Mouse (Mus musculus) forebrain, embryonic 15.5 days (tissue): Measurements from ENCODE around the gene Chst8. TPM values are rescaled to one million over a fixed set of nuclear protein-coding genes. Genes with fewer than 3 reads are reported as not detected.

Experiments used
- ATAC-seq: fragments of 200-750 bp; cut with Nextera tagmentation; replicated peaks from 2 replicates; pipeline ENCODE4 v1.8.0; 2017; ENCODE audit warnings: mild to moderate bottlenecking, moderate TSS enrichment, moderate library complexity
- H3K27ac ChIP-seq: fragments of 300-500 bp; sonication (generic); replicated peaks from 2 replicates; pipeline ENCODE4 v1.5.1; 2015; ENCODE audit warnings: mild to moderate bottlenecking, inconsistent platforms
- H3K27me3 ChIP-seq: fragments of 300-500 bp; sonication (generic); 2 replicates; pipeline ENCODE4 v1.6.1; 2015; ENCODE audit warnings: inconsistent platforms
- H3K36me3 ChIP-seq: fragments of 300-500 bp; sonication (generic); 2 replicates; pipeline ENCODE4 v1.6.1; 2015; ENCODE audit warnings: mild to moderate bottlenecking, inconsistent platforms
- H3K4me1 ChIP-seq: fragments of 300-500 bp; sonication (generic); 2 replicates; pipeline ENCODE4 v1.6.1; 2015; ENCODE audit warnings: inconsistent platforms
- H3K4me2 ChIP-seq: fragments of 300-500 bp; sonication (generic); replicated peaks from 2 replicates; pipeline ENCODE4 v1.6.1; 2015; ENCODE audit warnings: mild to moderate bottlenecking, inconsistent platforms
- H3K4me3 ChIP-seq: fragments of 300-500 bp; sonication (generic); 2 replicates; pipeline ENCODE4 v1.5.1; 2015; ENCODE audit warnings: mild to moderate bottlenecking, inconsistent platforms
- H3K9ac ChIP-seq: fragments of 300-500 bp; sonication (generic); replicated peaks from 2 replicates; pipeline ENCODE4 v1.6.1; 2015; ENCODE audit warnings: mild to moderate bottlenecking, inconsistent platforms
- H3K9me3 ChIP-seq: fragments of 300-500 bp; sonication (generic); 2 replicates; pipeline ENCODE4 v1.6.1; 2016; ENCODE audit warnings: inconsistent platforms
- WGBS: fragments of 180-500 bp; shearing (Covaris S2); methylation state at CpG from one replicate; pipeline ENCODE4 v1.1.7; 2015; ENCODE audit warnings: mixed read lengths; 5-methylcytosine and 5-hydroxymethylcytosine counted together
- polyA plus RNA-seq: library from polyadenylated mRNA; unstranded; fragments of >200 nt; fragmentation: Nextera tagmentation; extraction: Ambion mirVana; gene quantifications from 2 replicates; pipeline ENCODE4 v1.2.1, GENCODE M21; 2015

Chst8 gene
- polyA plus RNA-seq, 1 experiment from 2014 or later: 9.6 TPM

DNA sequence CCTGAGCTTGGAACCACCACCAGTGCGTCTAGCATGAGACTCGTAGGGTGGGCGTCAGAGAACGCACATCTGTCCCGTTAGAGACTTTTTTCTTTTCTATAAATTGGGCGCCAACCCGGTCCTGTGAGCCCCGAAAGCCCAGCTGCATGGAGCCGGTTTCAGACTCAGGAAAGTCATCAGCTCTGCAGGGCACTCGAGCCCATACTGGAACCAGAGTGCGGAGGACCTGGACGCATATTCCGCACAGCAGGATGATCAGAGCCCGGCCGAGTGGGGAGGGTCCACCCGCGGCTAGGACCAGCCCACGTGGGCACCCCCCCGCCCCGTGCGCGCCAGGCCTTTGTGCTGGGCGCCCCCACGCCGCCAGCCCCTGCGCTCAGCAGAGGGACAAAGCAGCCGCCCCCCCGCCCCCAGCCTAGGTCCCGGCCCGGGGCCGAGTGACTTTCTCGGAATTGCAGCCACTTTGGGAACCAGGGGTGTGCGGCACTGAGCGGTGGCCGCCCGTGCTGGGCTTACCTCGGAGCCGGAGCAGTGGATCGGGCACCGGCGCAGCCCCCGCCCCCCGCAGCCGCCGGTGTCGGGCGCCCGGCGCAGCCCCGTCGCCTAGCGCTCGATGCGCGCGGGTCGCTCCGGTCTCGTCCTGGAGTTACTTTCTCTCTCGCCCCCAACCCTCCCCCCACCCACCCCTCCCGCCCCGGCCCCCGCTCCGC, 158.6 kb downstream of the Chst8 start:
- ATAC-seq: peak; percentile 51
- Histone ChIP-seq H3K27ac (peak overlapping the region; percentile 99), H3K9ac (peak overlapping the region; percentile 96), H3K4me1 (peaks cover 38% of the 10 kb centered on the region), H3K36me3 (peaks cover 10% of the 10 kb centered on the region), H3K4me2 (peak overlapping the region; percentile 91), H3K4me3 (peak overlapping the region; percentile 92), H3K27me3 (no peaks in the 10 kb centered on the region), H3K9me3 (no peaks in the 10 kb centered on the region)
- 1% methylated on average over 58 of the region's 64 CpGs for WGBS

DNA sequence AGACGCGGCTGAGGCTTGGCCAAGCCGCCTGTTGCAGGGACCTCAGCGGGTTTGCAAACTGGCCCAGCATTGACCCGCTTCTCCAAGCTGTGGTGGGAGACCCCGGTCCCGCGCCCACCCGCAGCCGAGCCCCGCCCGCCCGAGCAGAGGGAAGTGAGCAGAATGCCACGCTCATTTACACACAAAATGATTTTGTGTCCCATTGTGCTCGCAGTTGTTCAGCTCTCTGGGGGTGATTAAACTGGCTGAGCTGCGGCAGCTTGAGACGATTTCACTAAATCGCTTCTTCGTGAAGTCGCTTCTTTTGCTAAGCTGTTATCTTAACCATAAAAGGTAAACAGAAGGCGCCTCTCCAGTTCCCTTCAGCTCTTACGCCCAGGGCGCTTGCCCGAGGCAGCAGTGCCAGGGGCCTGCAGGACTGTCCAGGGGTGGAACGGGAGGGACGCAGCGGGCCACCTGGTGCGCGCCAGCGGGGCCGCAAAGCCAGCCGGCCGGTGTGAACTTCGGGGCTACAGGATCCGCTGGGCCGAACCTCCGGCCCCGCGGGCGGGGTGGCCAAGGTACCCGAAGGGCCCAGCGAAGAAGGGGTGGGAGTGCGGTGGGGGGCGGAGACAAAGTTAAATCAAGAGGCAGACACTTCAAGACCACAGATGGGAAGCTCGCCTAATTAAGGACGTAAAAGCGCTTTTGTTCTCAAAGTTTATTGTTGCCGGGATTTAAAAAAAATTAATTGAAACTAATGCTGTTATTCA, 159.6 kb downstream of the Chst8 start:
- H3K9me3 ChIP-seq: no peaks in the 10 kb centered on the region
- H3K4me3 ChIP-seq: peak overlapping the region; percentile 92
- under 1% methylated on average over 48 of the region's 48 CpGs for WGBS
- peak overlapping the region; percentile 99 for H3K27ac ChIP-seq
- peaks cover 18% of the 10 kb centered on the region for H3K36me3 ChIP-seq
- no peak for ATAC-seq
- H3K27me3 ChIP-seq: no peaks in the 10 kb centered on the region
- H3K4me2 ChIP-seq: peak overlapping the region; percentile 91
- H3K9ac ChIP-seq: peak overlapping the region; percentile 96
- H3K4me1 ChIP-seq: peaks cover 38% of the 10 kb centered on the region

DNA sequence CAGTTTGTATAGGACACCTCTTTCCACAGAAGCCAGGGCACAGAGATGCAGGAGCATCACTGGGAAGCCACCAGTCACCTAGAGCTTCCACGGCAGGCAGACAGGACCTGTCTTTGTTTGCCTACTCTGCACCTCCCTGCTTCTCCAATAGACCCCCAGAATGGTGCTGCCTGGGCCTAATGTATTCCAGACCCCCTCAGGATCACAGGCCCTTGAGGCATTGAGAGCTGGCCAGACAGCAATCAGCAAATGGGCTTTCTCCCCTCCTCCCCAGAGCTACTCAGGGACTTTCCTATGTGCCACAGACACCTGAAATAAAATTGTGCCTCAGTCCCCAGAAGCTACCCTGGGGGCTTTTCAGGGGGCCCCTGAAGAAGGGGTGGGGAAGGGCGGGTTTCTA, 161.1 kb downstream of the Chst8 start:
- H3K4me1 ChIP-seq: peaks cover 47% of the 10 kb centered on the region
- peak overlapping the region; percentile 27 for H3K9ac ChIP-seq
- H3K27ac ChIP-seq: peak overlapping the region; percentile 68

DNA sequence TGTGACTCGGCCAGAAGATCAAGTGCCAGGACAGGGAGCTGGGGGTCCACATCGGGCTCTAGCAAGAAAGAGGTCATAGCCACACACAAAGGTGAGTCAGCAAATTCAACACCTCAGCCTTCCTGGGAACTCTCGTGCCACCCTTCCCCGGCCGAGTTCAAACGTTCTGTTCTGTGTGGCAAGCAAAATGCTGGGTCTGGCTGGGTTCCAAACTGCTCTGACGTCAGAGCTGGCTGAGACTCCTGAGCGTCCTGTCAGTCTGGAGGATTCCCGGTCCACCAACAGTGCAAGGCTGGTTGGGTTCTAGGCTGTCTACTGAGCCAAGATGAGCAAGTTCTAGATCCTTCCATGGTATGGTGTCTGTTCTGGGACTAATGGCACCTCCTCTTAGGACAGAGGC, 165.5 kb downstream of the Chst8 start:
- Histone ChIP-seq H3K4me1 (peaks cover 28% of the 10 kb centered on the region), H3K9me3 (no peaks in the 10 kb centered on the region), H3K27me3 (no peaks in the 10 kb centered on the region), H3K4me2 (no peak overlapping the region), H3K36me3 (peaks cover 37% of the 10 kb centered on the region), H3K9ac (no peak overlapping the region), H3K27ac (no peak overlapping the region), H3K4me3 (no peak overlapping the region)
- 37% methylated on average over 9 of the region's 9 CpGs for WGBS
- ATAC-seq: no peak

More for the DNA sequence above, 161.1 kb downstream of the Chst8 start:
- ATAC-seq: no peak
- peaks cover 23% of the 10 kb centered on the region for H3K36me3 ChIP-seq
- H3K4me3 ChIP-seq: peak overlapping the region; percentile 92
- peak overlapping the region; percentile 91 for H3K4me2 ChIP-seq
- WGBS: 19% methylated on average over 2 of the region's 2 CpGs
- H3K27me3 ChIP-seq: no peaks in the 10 kb centered on the region
- no peaks in the 10 kb centered on the region for H3K9me3 ChIP-seq

DNA sequence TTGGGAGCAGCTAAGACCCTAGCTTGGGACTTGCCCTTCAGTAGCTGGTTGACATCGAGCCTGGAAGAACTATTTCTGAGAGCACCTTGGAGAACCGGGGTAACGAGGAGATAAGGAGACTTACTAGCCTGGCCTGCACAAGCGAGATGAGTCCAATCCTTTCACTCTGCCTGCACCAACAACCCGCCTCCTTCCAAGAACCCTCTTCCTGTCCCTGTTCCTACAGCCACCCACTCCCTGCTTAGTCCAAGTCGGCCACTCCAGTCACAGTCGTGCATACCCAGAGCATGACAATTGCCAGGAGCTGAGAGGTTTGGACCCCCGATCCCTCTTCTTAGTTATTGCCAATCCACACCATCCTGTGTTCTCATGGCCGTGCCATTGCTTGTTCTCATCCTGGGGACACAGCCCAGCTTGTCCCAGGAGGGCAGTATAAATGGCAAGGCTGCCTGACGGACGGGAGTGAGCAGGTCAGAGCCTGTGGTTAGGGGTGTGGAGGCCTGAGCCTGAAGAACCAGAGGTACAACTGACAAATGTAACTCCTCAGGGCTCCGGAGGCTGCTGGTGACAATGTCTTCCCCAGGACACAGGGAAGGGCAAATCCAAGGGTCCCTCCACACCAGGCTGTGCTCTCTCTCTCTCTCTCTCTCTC, 166.2 kb downstream of the Chst8 start:
- WGBS: 89% methylated on average over 12 of the region's 12 CpGs
- peaks cover 20% of the 10 kb centered on the region for H3K4me1 ChIP-seq
- peaks cover 41% of the 10 kb centered on the region for H3K36me3 ChIP-seq

DNA sequence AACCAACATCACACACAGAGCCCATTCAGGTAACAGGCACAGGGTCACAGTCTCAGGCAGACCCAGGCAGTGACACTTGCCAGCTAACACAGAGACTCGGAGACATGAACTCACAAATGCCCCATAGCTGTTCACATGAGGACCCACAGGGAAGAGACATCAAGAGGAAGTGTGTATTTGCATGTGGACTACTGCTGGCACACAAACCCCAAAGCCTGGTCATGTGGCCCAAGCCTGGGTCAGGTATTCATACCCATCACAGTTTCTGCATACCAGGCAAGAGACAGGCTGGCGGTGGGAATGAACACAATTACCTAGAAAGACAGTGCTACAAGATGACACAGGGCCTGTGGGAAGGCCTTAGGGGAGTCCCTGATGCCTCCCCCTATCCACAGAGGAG, 166.9 kb downstream of the Chst8 start:
- ATAC-seq: no peak
- Histone ChIP-seq H3K9ac (no peak overlapping the region), H3K4me2 (no peak overlapping the region), H3K4me1 (peaks cover 15% of the 10 kb centered on the region), H3K36me3 (peaks cover 47% of the 10 kb centered on the region), H3K4me3 (no peak overlapping the region), H3K27me3 (no peaks in the 10 kb centered on the region), H3K27ac (no peak overlapping the region), H3K9me3 (no peaks in the 10 kb centered on the region)
- 94% methylated on average over 2 of the region's 2 CpGs for WGBS

More for the DNA sequence above, 166.2 kb downstream of the Chst8 start:
- Histone ChIP-seq H3K27ac (no peak overlapping the region), H3K4me3 (no peak overlapping the region), H3K4me2 (no peak overlapping the region), H3K9me3 (no peaks in the 10 kb centered on the region), H3K27me3 (no peaks in the 10 kb centered on the region), H3K9ac (no peak overlapping the region)
- ATAC-seq: no peak

DNA sequence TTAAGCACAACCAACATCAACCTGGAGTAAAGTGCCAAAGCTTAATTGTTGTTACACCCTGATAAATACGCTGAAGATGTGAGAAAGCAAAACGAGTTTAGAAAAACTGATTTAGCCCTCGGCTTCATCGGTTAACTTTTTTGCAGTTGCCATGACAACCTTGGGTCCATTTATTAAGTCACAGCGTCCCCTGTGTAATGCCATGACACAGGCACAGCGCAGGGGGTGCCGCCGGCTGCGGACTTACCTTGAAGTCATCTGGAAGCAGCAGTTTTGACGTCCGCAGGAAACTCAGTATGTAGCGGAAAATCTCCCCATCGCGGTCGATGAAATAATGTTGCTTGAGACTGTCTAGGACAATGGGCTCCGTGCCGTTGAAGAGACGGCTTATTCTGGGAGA, 167.9 kb downstream of the Chst8 start:
- ATAC-seq: no peak; the same call in 1 of the 2 replicates
- H3K36me3 ChIP-seq: peaks cover 54% of the 10 kb centered on the region
- no peaks in the 10 kb centered on the region for H3K9me3 ChIP-seq
- no peak overlapping the region for H3K9ac ChIP-seq
- no peak overlapping the region for H3K4me2 ChIP-seq
- no peak overlapping the region for H3K4me3 ChIP-seq
- 77% methylated on average over 18 of the region's 18 CpGs for WGBS
- peaks cover 9% of the 10 kb centered on the region for H3K4me1 ChIP-seq
- no peak overlapping the region for H3K27ac ChIP-seq
- no peaks in the 10 kb centered on the region for H3K27me3 ChIP-seq

DNA sequence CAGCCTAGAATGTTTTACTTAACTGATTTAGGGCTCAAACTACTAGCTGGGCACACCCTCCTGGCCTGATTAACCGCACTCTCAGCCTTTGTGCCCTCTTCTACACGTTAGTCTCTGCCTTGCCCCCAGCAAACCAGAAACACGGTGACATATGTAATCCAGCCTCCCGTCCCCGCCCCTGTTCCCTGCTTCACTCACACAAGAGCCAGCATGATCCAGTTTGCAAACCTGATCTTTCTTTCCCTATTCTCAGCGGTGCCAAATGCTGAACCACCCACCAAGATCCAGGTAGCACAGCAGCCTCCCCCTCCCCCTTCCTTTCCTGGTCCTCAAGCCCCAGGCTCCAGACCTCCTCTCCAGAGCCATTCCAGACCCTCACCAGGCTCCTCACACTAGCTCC, 169.2 kb downstream of the Chst8 start:
- ATAC-seq: no peak
- H3K9me3 ChIP-seq: no peaks in the 10 kb centered on the region
- H3K4me1 ChIP-seq: peaks cover 9% of the 10 kb centered on the region
- no peak overlapping the region for H3K9ac ChIP-seq
- H3K4me3 ChIP-seq: no peak overlapping the region
- WGBS: 87% methylated on average over 6 of the region's 6 CpGs
- no peak overlapping the region for H3K4me2 ChIP-seq
- H3K27me3 ChIP-seq: no peaks in the 10 kb centered on the region
- peaks cover 54% of the 10 kb centered on the region for H3K36me3 ChIP-seq
- no peak overlapping the region for H3K27ac ChIP-seq

DNA sequence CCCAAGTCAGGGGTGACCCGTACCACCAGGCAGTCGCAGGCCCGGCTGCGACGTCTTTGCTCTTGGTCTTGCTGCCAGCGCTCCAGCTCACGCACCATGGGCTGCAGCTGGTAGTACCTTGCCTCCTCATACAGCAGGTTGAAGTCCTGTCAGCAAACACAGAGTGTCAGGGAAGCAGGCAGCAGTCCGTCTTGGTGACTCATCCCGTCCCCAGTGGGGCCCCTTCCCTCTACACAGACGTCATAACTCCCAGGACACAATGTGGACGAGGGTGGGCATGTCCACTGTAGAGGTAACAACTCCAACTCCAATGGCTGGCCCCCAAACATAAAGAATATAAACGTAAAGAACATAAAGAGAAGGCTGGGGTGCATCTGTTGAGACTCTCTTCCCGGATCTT, 170.5 kb downstream of the Chst8 start:
- ATAC-seq: no peak

DNA sequence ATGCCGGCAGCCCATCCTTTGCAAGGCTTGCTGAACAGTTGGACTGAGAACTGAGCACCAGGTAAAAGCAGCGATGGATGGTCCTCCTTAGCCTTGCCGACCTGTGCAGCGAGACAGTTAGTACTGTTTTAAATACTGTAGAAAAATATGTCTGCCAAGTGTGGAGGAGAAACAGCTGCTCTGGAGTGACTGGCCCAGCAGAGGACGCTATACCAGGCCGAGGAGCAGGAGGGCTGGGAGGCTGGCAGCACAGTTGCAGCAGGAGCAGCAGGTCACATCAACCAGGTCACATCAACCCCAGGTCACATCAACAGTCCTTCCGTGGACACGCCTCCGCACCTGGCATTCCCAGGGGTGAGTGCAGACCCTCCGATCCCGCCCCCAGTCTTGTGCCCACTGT, 172.7 kb downstream of the Chst8 start:
- Histone ChIP-seq H3K9ac (no peak overlapping the region), H3K4me1 (no peaks in the 10 kb centered on the region), H3K4me2 (no peak overlapping the region), H3K36me3 (peaks cover 46% of the 10 kb centered on the region), H3K4me3 (no peak overlapping the region), H3K27me3 (no peaks in the 10 kb centered on the region), H3K9me3 (no peaks in the 10 kb centered on the region), H3K27ac (no peak overlapping the region)
- 89% methylated on average over 11 of the region's 11 CpGs for WGBS
- ATAC-seq: no peak

More for the DNA sequence above, 170.5 kb downstream of the Chst8 start:
- Histone ChIP-seq H3K9ac (no peak overlapping the region), H3K36me3 (peaks cover 46% of the 10 kb centered on the region), H3K27ac (no peak overlapping the region), H3K4me2 (no peak overlapping the region), H3K9me3 (no peaks in the 10 kb centered on the region), H3K4me3 (no peak overlapping the region), H3K27me3 (no peaks in the 10 kb centered on the region), H3K4me1 (peaks cover 2% of the 10 kb centered on the region)
- WGBS: 91% methylated on average over 13 of the region's 13 CpGs

DNA sequence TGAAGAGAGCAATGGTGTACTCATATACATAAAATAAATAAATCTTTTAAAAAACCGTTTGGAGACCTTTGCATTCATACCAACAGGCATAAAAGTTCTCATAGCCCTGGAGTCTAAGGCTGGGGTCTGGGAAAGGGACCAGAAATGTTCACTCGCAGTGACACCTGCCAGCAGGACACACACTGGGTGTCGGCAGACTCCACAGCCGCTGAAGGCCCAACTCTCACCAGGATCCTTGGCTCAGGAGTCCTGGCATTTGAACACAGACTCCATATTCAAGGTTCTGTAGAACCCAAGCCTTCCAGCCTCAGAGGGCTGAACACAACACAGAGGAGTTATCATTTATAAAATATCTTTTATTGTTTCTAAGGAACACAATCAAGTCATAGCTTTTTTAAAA, 175.8 kb downstream of the Chst8 start:
- Histone ChIP-seq H3K9me3 (no peaks in the 10 kb centered on the region), H3K9ac (no peak overlapping the region), H3K4me2 (no peak overlapping the region), H3K27me3 (no peaks in the 10 kb centered on the region), H3K36me3 (peaks cover 28% of the 10 kb centered on the region), H3K4me1 (no peaks in the 10 kb centered on the region), H3K27ac (no peak overlapping the region), H3K4me3 (no peak overlapping the region)
- ATAC-seq: no peak
- 78% methylated on average over 4 of the region's 4 CpGs for WGBS
